Mouse (Mus musculus) limb, embryonic 12.5 days (tissue): Measurements from ENCODE around the gene Cc2d1a. TPM values are rescaled to one million over a fixed set of nuclear protein-coding genes. Genes with fewer than 3 reads are reported as not detected.
A peak's percentile ranks its signal among the peaks of the same experiment; 100 is the strongest.

ENCODE experiments used
- ATAC-seq: fragments of 200-750 bp; cut with Nextera tagmentation; 2 replicates; pipeline ENCODE4 v1.8.0; 2017; ENCODE audit warnings: low read depth, moderate TSS enrichment; ENCODE audit not compliant: insufficient number of reproducible peaks, insufficient read depth, low FRiP score, low TSS enrichment
- H3K27ac ChIP-seq: fragments of 300-500 bp; sonication (generic); 2 replicates; pipeline ENCODE4 v1.5.1; 2016; ENCODE audit warnings: mild to moderate bottlenecking, moderate library complexity
- H3K27me3 ChIP-seq: fragments of 300-500 bp; sonication (generic); 2 replicates; pipeline ENCODE4 v1.6.1; 2016; ENCODE audit warnings: mild to moderate bottlenecking, moderate library complexity
- H3K36me3 ChIP-seq: fragments of 300-500 bp; sonication (generic); 2 replicates; pipeline ENCODE4 v1.6.1; 2016; ENCODE audit warnings: mild to moderate bottlenecking, moderate library complexity
- H3K4me1 ChIP-seq: fragments of 300-500 bp; sonication (generic); replicated peaks from 2 replicates; pipeline ENCODE4 v1.6.1; 2016
- H3K4me2 ChIP-seq: fragments of 300-500 bp; sonication (generic); 2 replicates; pipeline ENCODE4 v1.6.1; 2016; ENCODE audit warnings: mild to moderate bottlenecking, moderate library complexity
- H3K4me3 ChIP-seq: fragments of 300-500 bp; sonication (generic); replicated peaks from 2 replicates; pipeline ENCODE4 v1.5.1; 2016; ENCODE audit warnings: mild to moderate bottlenecking
- H3K9ac ChIP-seq: fragments of 300-500 bp; sonication (generic); replicated peaks from 2 replicates; pipeline ENCODE4 v1.6.1; 2016; ENCODE audit warnings: mild to moderate bottlenecking, moderate library complexity
- H3K9me3 ChIP-seq: fragments of 300-500 bp; sonication (generic); 2 replicates; pipeline ENCODE4 v1.6.1; 2016; ENCODE audit warnings: mild to moderate bottlenecking, moderate library complexity
- WGBS: fragments of 180-500 bp; shearing (Covaris S2); methylation state at CpG from one replicate; pipeline ENCODE4 v1.1.7; 2016; 5-methylcytosine and 5-hydroxymethylcytosine counted together
- polyA plus RNA-seq: library from polyadenylated mRNA; unstranded; fragments of >200 nt; fragmentation: Nextera tagmentation; extraction: Ambion mirVana; gene quantifications from 2 replicates; pipeline ENCODE4 v1.2.1, GENCODE M21; 2016

The Cc2d1a gene
- polyA plus RNA-seq, 1 experiment from 2014 or later: 26.2 TPM

GRCm38 (mm10) chr8:84104221-84104620, 43.5 kb downstream of the Cc2d1a start:
- Histone ChIP-seq H3K4me2 (peak overlapping the region; percentile 78), H3K4me3 (peak overlapping the region; percentile 65), H3K9me3 (peaks cover 4% of the 10 kb centered on the region; the same call in 1 of the 2 replicates), H3K9ac (peak overlapping the region; percentile 87), H3K27me3 (no peaks in the 10 kb centered on the region), H3K27ac (peak overlapping the region; percentile 92), H3K4me1 (peaks cover 23% of the 10 kb centered on the region), H3K36me3 (peaks cover 37% of the 10 kb centered on the region)
- peak; percentile 80 for ATAC-seq
- 2% methylated on average over 22 of the region's 29 CpGs for WGBS

- peaks cover 42% of the 10 kb centered on the region for H3K36me3 ChIP-seq
- H3K9me3 ChIP-seq: peaks cover 4% of the 10 kb centered on the region; the same call in 1 of the 2 replicates
- peak overlapping the region; percentile 87 for H3K9ac ChIP-seq
- peak overlapping the region; percentile 92; the same call in 1 of the 2 replicates for H3K27ac ChIP-seq
- H3K27me3 ChIP-seq: no peaks in the 10 kb centered on the region
- WGBS: 63% methylated on average over 3 of the region's 3 CpGs
- H3K4me3 ChIP-seq: peak overlapping the region; percentile 65
- no peak for ATAC-seq
- H3K4me1 ChIP-seq: peaks cover 23% of the 10 kb centered on the region
- H3K4me2 ChIP-seq: peak overlapping the region; percentile 78
These were observed 44.1 kb downstream of the Cc2d1a start for GRCm38 (mm10) chr8:84103601-84104000.

DNA sequence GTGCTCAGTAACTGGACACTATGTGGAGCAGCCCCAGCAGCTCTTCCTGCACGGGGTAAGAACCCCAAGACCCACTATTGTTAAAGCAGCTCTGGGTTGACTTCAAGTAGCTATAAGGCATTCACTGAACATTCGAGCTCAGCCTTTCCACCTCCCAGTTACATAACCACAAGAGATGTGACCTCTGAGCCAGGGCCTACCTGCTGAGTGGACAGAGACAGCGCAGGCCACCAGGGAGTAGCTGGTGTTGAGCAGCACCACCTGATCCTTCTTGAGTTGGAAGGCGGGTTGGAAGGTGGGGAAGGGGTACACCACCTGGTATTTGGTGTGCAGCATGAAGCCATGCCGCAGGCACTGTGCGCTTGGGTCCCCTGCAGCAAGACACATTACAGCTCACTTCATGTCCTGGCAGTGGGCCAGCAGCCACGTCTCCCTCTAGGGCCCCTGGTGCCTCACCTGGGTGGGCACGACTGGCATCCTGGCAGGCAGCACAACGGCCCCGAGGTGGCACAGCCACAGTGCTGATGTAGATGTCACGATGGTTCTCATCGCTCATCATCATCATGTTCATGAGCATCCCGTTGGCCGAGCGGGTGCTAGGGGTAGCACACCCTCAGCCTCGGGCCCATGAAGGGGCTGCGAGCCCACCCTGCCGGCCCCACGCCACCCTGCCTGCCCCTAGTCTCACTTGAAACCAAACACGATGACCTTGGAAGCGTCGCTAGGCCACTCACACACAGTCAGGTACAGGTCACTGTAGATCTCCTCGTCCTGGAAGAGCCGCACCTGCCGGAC, 46.1 kb downstream of the Cc2d1a start:
- Histone ChIP-seq H3K4me2 (no peak overlapping the region), H3K36me3 (peaks cover 61% of the 10 kb centered on the region), H3K9ac (no peak overlapping the region), H3K27me3 (no peaks in the 10 kb centered on the region), H3K27ac (no peak overlapping the region), H3K4me3 (no peak overlapping the region), H3K9me3 (no peaks in the 10 kb centered on the region), H3K4me1 (peaks cover 23% of the 10 kb centered on the region)
- no peak for ATAC-seq
- WGBS: 93% methylated on average over 25 of the region's 25 CpGs

DNA sequence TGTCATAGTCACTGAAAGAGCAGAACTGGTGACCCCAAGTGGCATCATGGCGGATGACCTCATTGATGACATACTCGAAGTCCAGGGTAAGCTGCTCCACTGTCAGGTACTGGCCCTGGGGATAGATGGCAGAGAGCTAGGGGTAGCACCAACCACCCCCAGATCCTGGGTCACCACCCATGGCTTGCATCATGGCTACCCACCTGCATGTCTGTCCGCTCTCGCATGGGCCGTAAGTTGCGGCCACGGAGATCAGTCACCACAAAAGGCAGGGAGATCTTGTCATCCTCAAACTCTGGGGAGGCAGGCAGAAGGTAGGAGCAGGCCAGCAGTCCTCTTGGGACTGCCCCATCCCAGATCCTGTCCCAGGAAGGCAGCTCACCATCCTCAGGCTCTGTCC, 49.4 kb downstream of the Cc2d1a start:
- Histone ChIP-seq H3K9me3 (no peaks in the 10 kb centered on the region), H3K36me3 (peaks cover 94% of the 10 kb centered on the region), H3K27ac (no peak overlapping the region), H3K27me3 (no peaks in the 10 kb centered on the region), H3K9ac (no peak overlapping the region), H3K4me1 (peaks cover 11% of the 10 kb centered on the region), H3K4me3 (no peak overlapping the region), H3K4me2 (no peak overlapping the region)
- ATAC-seq: no peak
- 94% methylated on average over 7 of the region's 7 CpGs for WGBS

- Histone ChIP-seq H3K9me3 (no peaks in the 10 kb centered on the region), H3K9ac (no peak overlapping the region), H3K36me3 (peaks cover 96% of the 10 kb centered on the region), H3K4me2 (no peak overlapping the region), H3K27ac (no peak overlapping the region), H3K27me3 (no peaks in the 10 kb centered on the region), H3K4me1 (no peaks in the 10 kb centered on the region), H3K4me3 (no peak overlapping the region)
- WGBS: 69% methylated on average over 8 of the region's 8 CpGs
- ATAC-seq: no peak
These were observed 51.7 kb downstream of the Cc2d1a start for GRCm38 (mm10) chr8:84096061-84096460.

- Histone ChIP-seq H3K27me3 (no peaks in the 10 kb centered on the region), H3K4me3 (no peak overlapping the region), H3K27ac (no peak overlapping the region), H3K9me3 (no peaks in the 10 kb centered on the region), H3K9ac (no peak overlapping the region), H3K36me3 (peaks cover 99% of the 10 kb centered on the region), H3K4me2 (no peak overlapping the region), H3K4me1 (no peaks in the 10 kb centered on the region)
- 89% methylated on average over 8 of the region's 8 CpGs for WGBS
- no peak for ATAC-seq
These were observed 57.2 kb downstream of the Cc2d1a start for GRCm38 (mm10) chr8:84090585-84090984.

GRCm38 (mm10) chr8:84089277-84089676, 58.5 kb downstream of the Cc2d1a start:
- Histone ChIP-seq H3K36me3 (peaks cover 97% of the 10 kb centered on the region), H3K4me1 (peaks cover 6% of the 10 kb centered on the region)
- 71% methylated on average over 9 of the region's 9 CpGs for WGBS

DNA sequence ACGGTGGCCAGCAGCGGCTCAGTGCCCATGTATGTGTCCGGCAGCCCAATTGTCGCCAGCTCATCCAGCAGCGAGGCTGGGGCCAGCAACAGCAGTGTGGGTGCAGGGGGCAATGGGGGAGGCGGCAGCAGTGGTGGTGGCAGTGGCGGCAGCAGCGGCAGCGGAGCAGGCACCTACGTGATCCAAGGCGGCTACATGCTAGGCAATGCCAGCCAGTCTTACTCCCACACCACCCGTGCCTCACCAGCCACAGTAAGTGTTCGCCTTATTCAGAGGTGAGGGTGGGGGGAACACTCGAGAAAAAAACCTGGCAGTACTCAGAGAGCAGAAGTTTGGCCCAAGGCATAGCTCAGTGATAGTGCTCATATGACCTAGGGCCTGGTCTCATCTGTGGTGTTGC, 59.9 kb downstream of the Cc2d1a start:
- Histone ChIP-seq H3K9me3 (no peaks in the 10 kb centered on the region), H3K9ac (no peak overlapping the region), H3K27me3 (peaks cover 3% of the 10 kb centered on the region; the same call in 1 of the 2 replicates), H3K4me3 (no peak overlapping the region), H3K36me3 (peaks cover 97% of the 10 kb centered on the region), H3K4me1 (peaks cover 11% of the 10 kb centered on the region), H3K4me2 (no peak overlapping the region), H3K27ac (no peak overlapping the region)
- 92% methylated on average over 14 of the region's 14 CpGs for WGBS
- ATAC-seq: no peak

More at GRCm38 (mm10) chr8:84089277-84089676, 58.5 kb downstream of the Cc2d1a start:
- Histone ChIP-seq H3K9me3 (no peaks in the 10 kb centered on the region), H3K27ac (no peak overlapping the region), H3K27me3 (no peaks in the 10 kb centered on the region), H3K4me2 (no peak overlapping the region), H3K9ac (no peak overlapping the region), H3K4me3 (no peak overlapping the region)
- no peak for ATAC-seq

- Histone ChIP-seq H3K36me3 (peaks cover 97% of the 10 kb centered on the region), H3K4me1 (peaks cover 11% of the 10 kb centered on the region), H3K9ac (no peak overlapping the region), H3K4me3 (no peak overlapping the region), H3K9me3 (no peaks in the 10 kb centered on the region), H3K4me2 (no peak overlapping the region), H3K27ac (no peak overlapping the region), H3K27me3 (peaks cover 3% of the 10 kb centered on the region; the same call in 1 of the 2 replicates)
- ATAC-seq: no peak
- 90% methylated on average over 7 of the region's 7 CpGs for WGBS
These were observed 60.6 kb downstream of the Cc2d1a start for GRCm38 (mm10) chr8:84087156-84087555.

- ATAC-seq: no peak
- 0 out of 2 replicates have a peak overlapping the region, but pooled peaks have one; percentile 44 for H3K9ac ChIP-seq
These were observed 63.2 kb downstream of the Cc2d1a start for GRCm38 (mm10) chr8:84084341-84085115.

GRCm38 (mm10) chr8:84083829-84084241, 63.9 kb downstream of the Cc2d1a start:
- no peaks in the 10 kb centered on the region for H3K9me3 ChIP-seq
- H3K4me2 ChIP-seq: no peak overlapping the region
- H3K27ac ChIP-seq: no peak overlapping the region
- no peak overlapping the region for H3K9ac ChIP-seq
- peaks cover 95% of the 10 kb centered on the region for H3K36me3 ChIP-seq
- H3K27me3 ChIP-seq: peaks cover 3% of the 10 kb centered on the region; the same call in 1 of the 2 replicates
- 27% methylated on average over 8 of the region's 8 CpGs for WGBS
- peaks cover 11% of the 10 kb centered on the region for H3K4me1 ChIP-seq
- no peak for ATAC-seq
- no peak overlapping the region for H3K4me3 ChIP-seq

More at GRCm38 (mm10) chr8:84084341-84085115, 63.2 kb downstream of the Cc2d1a start:
- Histone ChIP-seq H3K9me3 (no peaks in the 10 kb centered on the region), H3K27me3 (peaks cover 3% of the 10 kb centered on the region; the same call in 1 of the 2 replicates), H3K4me3 (no peak overlapping the region), H3K27ac (no peak overlapping the region), H3K36me3 (peaks cover 98% of the 10 kb centered on the region), H3K4me2 (peak overlapping the region; percentile 26; the same call in 1 of the 2 replicates), H3K4me1 (peaks cover 11% of the 10 kb centered on the region)
- WGBS: 40% methylated on average over 42 of the region's 42 CpGs
